Mouse (Mus musculus) ES-E14 (cell line): ENCODE measurements around the gene Rbms1. TPM values are rescaled to one million over a fixed set of nuclear protein-coding genes. Genes with fewer than 3 reads are reported as not detected.

Experiments used
- DNase-seq: peaks from one replicate; pipeline ENCODE4 v3.0.0-alpha.2; 2013; ENCODE audit warnings: low read depth, low spot score
- H3K27ac ChIP-seq: 2 replicates; pipeline ENCODE4 v1.5.1; 2012; ENCODE audit warnings: low read depth, mild to moderate bottlenecking, low read length, moderate library complexity, mixed read lengths; ENCODE audit not compliant: poor library complexity, insufficient read depth, severe bottlenecking
- H3K36me3 ChIP-seq: 2 replicates; pipeline ENCODE4 v1.6.1; 2012; ENCODE audit warnings: mild to moderate bottlenecking, low read length, moderate library complexity, mixed read lengths; ENCODE audit not compliant: control insufficient read depth, poor library complexity, insufficient read depth, severe bottlenecking
- H3K4me1 ChIP-seq, 2 experiments: fragments of 150-350 bp in 1 of 2; sonication (generic) in 1 of 2; 2 replicates each; pipeline ENCODE4 v1.6.1; 2012; ENCODE audit warnings: low read length in 2 of 2, mild to moderate bottlenecking in 1 of 2, mixed read lengths in 1 of 2; ENCODE audit not compliant: control insufficient read depth in 2 of 2, insufficient read depth in 2 of 2, poor library complexity in 1 of 2
- H3K4me3 ChIP-seq, 2 experiments: fragments of 150-350 bp in 1 of 2; sonication (generic) in 1 of 2; 2 replicates each; pipeline ENCODE4 v1.5.1; 2012; ENCODE audit warnings: low read length in 2 of 2, low read depth in 1 of 2, mild to moderate bottlenecking in 1 of 2, mixed read lengths in 1 of 2; ENCODE audit not compliant: insufficient read depth in 1 of 2, poor library complexity in 1 of 2, severe bottlenecking in 1 of 2
- H3K9ac ChIP-seq: 2 replicates; pipeline ENCODE4 v1.6.1; 2012; ENCODE audit warnings: low read depth, mild to moderate bottlenecking, low read length, mixed read lengths; ENCODE audit not compliant: poor library complexity, insufficient read depth, severe bottlenecking
- H3K9me3 ChIP-seq: fragments of 150-350 bp; sonication (generic); 2 replicates; pipeline ENCODE4 v1.6.1; 2012; ENCODE audit warnings: low read depth, mild to moderate bottlenecking, low read length; ENCODE audit not compliant: control insufficient read depth, insufficient read depth
- CHD2 ChIP-seq: IDR thresholded peaks from 2 replicates; pipeline ENCODE4 v1.6.1; 2014; ENCODE audit warnings: mild to moderate bottlenecking, low read depth, low read length, inconsistent platforms
- HCFC1 ChIP-seq: IDR thresholded peaks from 2 replicates; pipeline ENCODE4 v1.6.1; 2012; ENCODE audit warnings: low read length, inconsistent platforms, borderline replicate concordance; ENCODE audit not compliant: insufficient read depth
- MAFK ChIP-seq: IDR thresholded peaks from 2 replicates; pipeline ENCODE4 v1.6.1; 2014; ENCODE audit warnings: mild to moderate bottlenecking, low read depth, low read length, inconsistent platforms; ENCODE audit not compliant: insufficient read depth
- ZC3H11A ChIP-seq: IDR thresholded peaks from 2 replicates; pipeline ENCODE4 v1.6.1; 2012; ENCODE audit warnings: low read depth, mild to moderate bottlenecking, inconsistent platforms, low read length, borderline replicate concordance
- ZNF384 ChIP-seq: IDR thresholded peaks from 2 replicates; pipeline ENCODE4 v1.6.1; 2012; ENCODE audit warnings: low read depth, low read length, inconsistent platforms
- in situ Hi-C, 2 experiments: fragments of 600-800 bp; cut with MboI; formaldehyde crosslinking; loops; one replicate each; pipeline ENCODE4 v1.15.1; 2025; ENCODE audit warnings: low sequenced_read_pairs in 2 of 2, inconsistent platforms in 1 of 2; ENCODE audit not compliant: unreplicated experiment in 2 of 2
- total RNA-seq: library from RNA; depleted of rRNA; stranded (reverse); fragments of 300-350 nt; gene quantifications from 2 replicates; pipeline ENCODE4 v1.2.3, GENCODE M21; 2012

The Rbms1 gene
- total RNA-seq, 1 experiment = 45.6 TPM

DNA sequence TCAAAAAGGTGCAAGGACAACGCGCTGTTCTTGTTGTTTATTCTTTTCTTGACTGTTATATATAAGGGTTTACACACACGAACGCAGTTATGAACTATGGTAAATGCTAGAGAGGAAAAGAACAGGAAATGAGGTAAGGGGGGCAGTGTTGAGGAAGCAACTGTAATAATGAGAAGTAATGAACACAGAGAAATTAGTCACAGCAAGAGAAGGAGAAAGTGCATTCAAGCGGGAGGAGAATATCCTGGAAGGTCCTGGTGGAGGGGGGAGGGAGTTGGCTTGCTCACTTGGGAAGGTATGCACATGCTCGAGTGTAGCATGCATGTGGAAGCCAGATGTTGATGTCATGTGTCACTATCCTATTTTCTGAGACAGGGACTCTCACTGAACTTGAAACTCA, 39.9 kb downstream of the Rbms1 start:
- TF ChIP-seq ZC3H11A (no peak), HCFC1 (no peak), ZNF384 (no peak), MAFK (no peak), CHD2 (no peak)
- DNase-seq = no peak
- no peaks in the 10 kb centered on the region for H3K4me1 ChIP-seq
- H3K4me3 ChIP-seq = no peak overlapping the region
- in situ Hi-C loops = no loop called here
- H3K9ac ChIP-seq = no peak overlapping the region
- no peaks in the 10 kb centered on the region for H3K36me3 ChIP-seq
- no peaks in the 10 kb centered on the region for H3K9me3 ChIP-seq
- no peak overlapping the region for H3K27ac ChIP-seq

DNA sequence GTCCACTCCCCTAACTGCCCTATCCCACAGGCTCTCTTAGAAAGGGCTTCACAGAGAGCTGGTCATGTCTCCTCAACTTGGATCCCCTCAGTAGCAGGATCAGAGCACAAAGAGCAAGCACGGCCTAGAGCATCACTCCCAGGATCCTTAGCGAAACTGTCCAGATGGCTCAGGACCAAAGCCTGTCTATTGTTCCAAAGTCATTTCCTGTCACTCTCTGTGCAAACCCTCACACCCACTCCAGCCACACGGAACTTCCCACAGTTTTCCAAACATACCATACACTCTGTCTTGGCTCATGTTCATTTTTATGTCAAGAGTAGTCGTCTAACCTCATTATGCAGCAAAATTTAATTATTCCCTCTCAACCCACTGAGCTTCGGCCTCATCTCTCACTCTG, 40.6 kb downstream of the Rbms1 start:
- DNase-seq = no peak
- no peak overlapping the region for H3K27ac ChIP-seq
- no peaks in the 10 kb centered on the region for H3K9me3 ChIP-seq
- H3K9ac ChIP-seq = no peak overlapping the region
- in situ Hi-C loops = no loop called here
- H3K36me3 ChIP-seq = no peaks in the 10 kb centered on the region
- H3K4me3 ChIP-seq = no peak overlapping the region
- no peak for TF ChIP-seq CHD2
- no peak for TF ChIP-seq MAFK
- TF ChIP-seq ZNF384 = no peak
- no peak for TF ChIP-seq ZC3H11A
- TF ChIP-seq HCFC1 = no peak
- H3K4me1 ChIP-seq = no peaks in the 10 kb centered on the region

- H3K9me3 ChIP-seq = no peaks in the 10 kb centered on the region
- DNase-seq = no peak
- H3K36me3 ChIP-seq = no peaks in the 10 kb centered on the region
- no peak overlapping the region for H3K27ac ChIP-seq
- no peak overlapping the region for H3K4me3 ChIP-seq
- no peaks in the 10 kb centered on the region for H3K4me1 ChIP-seq
- in situ Hi-C loops = no loop called here
- TF ChIP-seq ZC3H11A (no peak), HCFC1 (no peak), MAFK (no peak), CHD2 (no peak), ZNF384 (no peak)
- H3K9ac ChIP-seq = no peak overlapping the region
Observed at GRCm38 (mm10) chr2:60920076-60920475, 42.9 kb downstream of the Rbms1 start.

DNA sequence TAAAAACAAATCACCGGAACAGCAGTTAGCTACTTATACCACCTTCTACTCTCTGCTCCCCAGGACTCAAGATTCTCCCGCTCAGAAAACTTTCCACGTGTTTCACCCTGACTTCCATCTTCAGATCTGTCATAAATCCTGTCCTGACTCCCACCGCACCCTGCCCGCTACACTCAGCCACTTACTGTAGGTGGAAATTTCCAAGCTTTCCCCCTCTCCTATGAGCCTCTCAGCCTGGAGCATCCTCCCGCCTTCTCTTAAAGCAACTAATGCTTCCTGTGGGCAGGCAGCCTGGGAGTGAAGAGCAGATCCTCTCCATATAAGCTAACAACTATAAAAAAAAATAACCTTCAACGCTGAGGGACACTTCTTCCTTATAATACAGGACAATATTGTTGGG, 44.6 kb downstream of the Rbms1 start:
- DNase-seq = no peak
- TF ChIP-seq MAFK (no peak), ZNF384 (no peak), CHD2 (no peak), ZC3H11A (no peak), HCFC1 (no peak)
- Histone ChIP-seq H3K4me3 (no peak overlapping the region), H3K9me3 (no peaks in the 10 kb centered on the region), H3K4me1 (no peaks in the 10 kb centered on the region), H3K27ac (no peak overlapping the region), H3K9ac (no peak overlapping the region), H3K36me3 (no peaks in the 10 kb centered on the region)
- in situ Hi-C loops = no loop called here

DNA sequence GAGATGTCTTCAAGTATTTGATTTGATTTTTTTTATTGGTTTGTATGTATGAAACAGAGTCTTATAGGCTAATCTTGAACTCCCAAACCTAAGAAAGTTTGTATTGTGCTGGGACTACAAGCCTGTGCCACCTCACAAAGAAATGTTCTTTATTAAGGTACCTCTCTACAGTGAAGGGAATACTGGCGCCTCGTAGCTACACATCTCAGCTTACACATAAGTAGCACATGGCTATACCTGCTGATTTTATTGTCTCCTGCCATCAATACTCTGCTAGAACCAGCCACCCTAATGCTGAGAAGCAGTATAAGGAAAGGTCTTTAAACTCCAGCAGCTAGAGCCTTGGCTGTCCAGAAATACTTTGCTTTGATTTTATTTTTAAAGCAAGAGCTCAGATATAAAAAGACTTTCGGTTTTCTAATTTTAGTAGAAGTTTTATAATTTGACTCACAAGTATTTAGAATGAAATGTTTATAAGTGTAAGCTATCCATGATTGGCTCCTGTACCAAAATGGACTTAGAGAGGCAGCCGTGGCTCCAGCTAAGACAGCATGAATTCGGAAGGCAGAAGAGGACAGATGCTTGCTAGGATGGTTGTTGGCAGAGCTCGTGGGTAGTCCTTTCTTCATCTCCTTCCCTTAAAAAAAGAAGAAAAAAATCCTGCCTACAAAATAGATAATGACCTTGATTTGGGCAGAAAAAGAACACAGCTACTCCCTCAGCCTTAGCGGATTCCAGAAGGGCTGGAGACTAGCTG, 48.3 kb downstream of the Rbms1 start:
- in situ Hi-C loops = no loop called here
- no peak for TF ChIP-seq HCFC1
- H3K9ac ChIP-seq = no peak overlapping the region
- no peaks in the 10 kb centered on the region for H3K36me3 ChIP-seq
- no peak overlapping the region for H3K27ac ChIP-seq
- H3K9me3 ChIP-seq = no peaks in the 10 kb centered on the region
- no peak for DNase-seq
- peaks cover 2% of the 10 kb centered on the region in 2 experiments; a peak in 2 of 4 replicates for H3K4me1 ChIP-seq
- H3K4me3 ChIP-seq = no peak overlapping the region
